Mouse (Mus musculus) MEL (cell line): Measurements from ENCODE around the gene Agbl3. TPM values are rescaled to one million over a fixed set of nuclear protein-coding genes. Genes with fewer than 3 reads are reported as not detected.
A peak's percentile ranks its signal among the peaks of the same experiment; 100 is the strongest.

Experiments
- DNase-seq: peaks from one replicate; pipeline ENCODE4 v3.0.0; 2011; ENCODE audit warnings: low read depth, low spot score
- H3K27ac ChIP-seq: 2 replicates; pipeline ENCODE4 v1.5.1; 2012; ENCODE audit warnings: low read depth, mild to moderate bottlenecking, control low read depth, low read length, moderate library complexity; ENCODE audit not compliant: control insufficient read depth
- H3K27me3 ChIP-seq, 2 experiments: fragments of 150-350 bp in 1 of 2; sonication (generic) in 1 of 2; 2 replicates each; pipeline ENCODE4 v1.6.1; 2012; ENCODE audit warnings: low read length in 2 of 2, mild to moderate bottlenecking in 2 of 2, improper control_type of control experiment in 1 of 2, moderate library complexity in 1 of 2; ENCODE audit not compliant: insufficient read depth in 2 of 2, control insufficient read depth in 1 of 2
- H3K36me3 ChIP-seq, 2 experiments: 2 replicates each; pipeline ENCODE4 v1.6.1; 2012 to 2014; ENCODE audit warnings: low read length in 2 of 2, improper control_type of control experiment in 1 of 2, inconsistent platforms in 1 of 2, mild to moderate bottlenecking in 1 of 2; ENCODE audit not compliant: insufficient read depth in 2 of 2, control insufficient read depth in 1 of 2
- H3K4me1 ChIP-seq, 2 experiments: fragments of 150-350 bp in 1 of 2; sonication (generic) in 1 of 2; 2 replicates each; pipeline ENCODE4 v1.6.1; 2012; ENCODE audit warnings: low read length in 2 of 2, improper control_type of control experiment in 1 of 2, mild to moderate bottlenecking in 1 of 2; ENCODE audit not compliant: insufficient read depth in 2 of 2, control insufficient read depth in 1 of 2
- H3K4me3 ChIP-seq, 2 experiments: fragments of 150-350 bp in 1 of 2; sonication (generic) in 1 of 2; 2 replicates each; pipeline ENCODE4 v1.5.1; 2012; ENCODE audit warnings: low read depth in 2 of 2, low read length in 2 of 2, mild to moderate bottlenecking in 2 of 2, moderate library complexity in 2 of 2, control low read depth in 1 of 2, improper control_type of control experiment in 1 of 2; ENCODE audit not compliant: control insufficient read depth in 1 of 2, insufficient read depth in 1 of 2
- H3K79me2 ChIP-seq: 2 replicates; pipeline ENCODE4 v1.6.1; 2012; ENCODE audit warnings: mild to moderate bottlenecking, low read length, moderate library complexity; ENCODE audit not compliant: control insufficient read depth, poor library complexity, insufficient read depth
- H3K9ac ChIP-seq: 2 replicates; pipeline ENCODE4 v1.6.1; 2012; ENCODE audit warnings: low read depth, mild to moderate bottlenecking, control low read depth, low read length, moderate library complexity; ENCODE audit not compliant: control insufficient read depth, poor library complexity, severe bottlenecking
- H3K9me3 ChIP-seq: fragments of 150-350 bp; sonication (generic); replicated peaks from 2 replicates; pipeline ENCODE4 v1.6.1; 2012; ENCODE audit warnings: mild to moderate bottlenecking, low read length, improper control_type of control experiment, moderate library complexity; ENCODE audit not compliant: insufficient read depth
- CHD1 ChIP-seq: IDR thresholded peaks from 2 replicates; pipeline ENCODE4 v1.6.1; 2012; ENCODE audit warnings: low read depth, mild to moderate bottlenecking, inconsistent platforms, low read length, improper control_type of control experiment
- CHD2 ChIP-seq: IDR thresholded peaks from 2 replicates; pipeline ENCODE4 v1.6.1; 2011; ENCODE audit warnings: low read length, improper control_type of control experiment
- E2F4 ChIP-seq: IDR thresholded peaks from 2 replicates; pipeline ENCODE4 v1.6.1; 2011; ENCODE audit warnings: low read depth, low read length, improper control_type of control experiment, borderline replicate concordance
- EP300 ChIP-seq, 2 experiments: IDR thresholded peaks; 2 replicates each; pipeline ENCODE4 v1.6.1; 2011; ENCODE audit warnings: improper control_type of control experiment in 2 of 2, low read length in 2 of 2, low read depth in 1 of 2, mild to moderate bottlenecking in 1 of 2
- ETS1 ChIP-seq: IDR thresholded peaks from 2 replicates; pipeline ENCODE4 v1.6.1; 2012; ENCODE audit warnings: low read depth, mild to moderate bottlenecking, inconsistent platforms, low read length, improper control_type of control experiment, moderate library complexity
- GATA1 ChIP-seq: IDR thresholded peaks from 2 replicates; pipeline ENCODE4 v1.6.1; 2011; ENCODE audit warnings: low read depth, low read length, improper control_type of control experiment
- HCFC1 ChIP-seq: IDR thresholded peaks from 2 replicates; pipeline ENCODE4 v1.6.1; 2012; ENCODE audit warnings: low read depth, mild to moderate bottlenecking, inconsistent platforms, low read length, improper control_type of control experiment, moderate library complexity
- JUND ChIP-seq: IDR thresholded peaks from 2 replicates; pipeline ENCODE4 v1.6.1; 2011; ENCODE audit warnings: low read depth, mild to moderate bottlenecking, improper control_type of control experiment, low read length
- MXI1 ChIP-seq: IDR thresholded peaks from 2 replicates; pipeline ENCODE4 v1.6.1; 2011; ENCODE audit warnings: mild to moderate bottlenecking, low read depth, low read length, improper control_type of control experiment
- MYB ChIP-seq: IDR thresholded peaks from 2 replicates; pipeline ENCODE4 v1.6.1; 2011; ENCODE audit warnings: mild to moderate bottlenecking, low read depth, low read length, improper control_type of control experiment
- NELFE ChIP-seq: IDR thresholded peaks from 2 replicates; pipeline ENCODE4 v1.6.1; 2011; ENCODE audit warnings: low read depth, low read length, improper control_type of control experiment
- NRF1 ChIP-seq: IDR thresholded peaks from 2 replicates; pipeline ENCODE4 v1.6.1; 2014; ENCODE audit warnings: low read depth, mild to moderate bottlenecking, inconsistent platforms, low read length, improper control_type of control experiment, moderate library complexity; ENCODE audit not compliant: poor library complexity, insufficient read depth, severe bottlenecking
- POLR2A ChIP-seq, 2 experiments: IDR thresholded peaks; 2 replicates each; pipeline ENCODE4 v1.6.1; 2011 to 2012; ENCODE audit warnings: low read length in 2 of 2, mild to moderate bottlenecking in 2 of 2, control low read depth in 1 of 2, improper control_type of control experiment in 1 of 2, low read depth in 1 of 2, moderate library complexity in 1 of 2; ENCODE audit not compliant: control insufficient read depth in 1 of 2, insufficient read depth in 1 of 2, poor library complexity in 1 of 2
- SMC3 ChIP-seq: IDR thresholded peaks from 2 replicates; pipeline ENCODE4 v1.6.1; 2011; ENCODE audit warnings: low read depth, low read length, improper control_type of control experiment
- TAL1 ChIP-seq: IDR thresholded peaks from 2 replicates; pipeline ENCODE4 v1.6.1; 2012; ENCODE audit warnings: mild to moderate bottlenecking, inconsistent platforms, low read length, moderate library complexity, mixed read lengths
- UBTF ChIP-seq: IDR thresholded peaks from 2 replicates; pipeline ENCODE4 v1.6.1; 2012; ENCODE audit warnings: low read depth, mild to moderate bottlenecking, inconsistent platforms, low read length, improper control_type of control experiment, moderate library complexity, borderline replicate concordance; ENCODE audit not compliant: insufficient read depth
- USF1 ChIP-seq: IDR thresholded peaks from 2 replicates; pipeline ENCODE4 v1.6.1; 2014; ENCODE audit warnings: low read depth, mild to moderate bottlenecking, inconsistent platforms, low read length, improper control_type of control experiment, moderate library complexity
- USF2 ChIP-seq, 2 experiments: IDR thresholded peaks; 2 replicates each; pipeline ENCODE4 v1.6.1; 2011 to 2012; ENCODE audit warnings: improper control_type of control experiment in 2 of 2, low read length in 2 of 2, borderline replicate concordance in 1 of 2, inconsistent platforms in 1 of 2, low read depth in 1 of 2, mild to moderate bottlenecking in 1 of 2; ENCODE audit not compliant: insufficient read depth in 1 of 2
- ZMIZ1 ChIP-seq: IDR thresholded peaks from 2 replicates; pipeline ENCODE4 v1.6.1; 2012; ENCODE audit warnings: low read depth, mild to moderate bottlenecking, inconsistent platforms, low read length, improper control_type of control experiment, moderate library complexity
- polyA plus RNA-seq, 2 experiments: library from polyadenylated mRNA; stranded (reverse) in 1 of 2; unstranded in 1 of 2; fragments of >175 nt in 1 of 2; fragments of >200 nt in 1 of 2; gene quantifications; 2 replicates each; pipeline versions ENCODE4 v1.2.1 to v1.2.4; 2012; ENCODE audit warnings: low replicate concordance in 2 of 2, low read depth in 1 of 2; ENCODE audit not compliant: insufficient read length in 2 of 2, insufficient read depth in 1 of 2, missing spikeins in 1 of 2
- total RNA-seq: library from RNA; depleted of rRNA; stranded (reverse); fragments of 300-350 nt; gene quantifications from 2 replicates; pipeline ENCODE4 v1.2.3, GENCODE M21; 2012

Agbl3 gene
- total and polyA plus RNA-seq, 3 experiments, result 1.3 TPM; not detected in 2

GRCm38 (mm10) chr6:34869225-34869915, 89.1 kb downstream of the Agbl3 start (continued):
- TF ChIP-seq MXI1, result peak; percentile 70
- no peak for TF ChIP-seq E2F4
- peak; percentile 61 for TF ChIP-seq NELFE
- no peak for TF ChIP-seq UBTF
- TF ChIP-seq EP300 (IDR thresholded peaks at IDR 0.05; ENCODE audit: low read depth in 1 of 2, low read length in 2 of 2), result peak; percentile 93 to 95
- no peak for TF ChIP-seq USF2 (IDR thresholded peaks at IDR 0.05; ENCODE audit: borderline replicate concordance in 1 of 2, insufficient read depth in 1 of 2, low read depth in 1 of 2, low read length in 2 of 2)
- TF ChIP-seq NRF1, result no peak
- TF ChIP-seq GATA1, result peak; percentile 93
- TF ChIP-seq POLR2A (IDR thresholded peaks at IDR 0.05; ENCODE audit: control insufficient read depth in 1 of 2, insufficient read depth in 1 of 2, low read depth in 1 of 2, low read length in 2 of 2, poor library complexity in 1 of 2), result peak in 1 of 2 experiments; percentile 84; a peak in 3 of 4 replicates
- TF ChIP-seq ETS1, result peak; percentile 98
- peak; percentile 50 for TF ChIP-seq MYB
- TF ChIP-seq TAL1, result no peak; the same call in 1 of the 2 replicates
- TF ChIP-seq ZMIZ1, result peak; percentile 74
- peak; percentile 72; the same call in 1 of the 2 replicates for TF ChIP-seq CHD1

DNA sequence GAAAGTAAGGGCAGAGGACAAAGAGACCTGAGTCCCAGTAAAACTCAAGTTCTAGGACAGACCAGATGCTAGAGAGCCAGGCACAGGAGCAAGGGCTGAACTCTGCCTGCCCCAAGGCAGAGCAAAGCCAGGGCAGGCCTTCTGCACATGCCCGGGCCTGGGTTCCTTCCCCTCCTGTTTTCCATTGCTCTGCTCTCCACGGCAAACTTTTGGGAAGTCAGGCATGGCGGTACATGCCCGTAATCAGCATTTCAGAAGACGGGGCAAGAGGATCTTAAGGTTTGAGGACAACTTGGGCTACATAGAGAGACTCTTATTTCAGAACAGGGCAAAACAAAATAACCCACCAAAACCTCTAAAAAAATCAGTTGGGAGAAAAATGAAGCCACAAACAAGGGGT, 89.9 kb downstream of the Agbl3 start:
- peak overlapping the region; percentile 71 for H3K9ac ChIP-seq
- no peak for TF ChIP-seq USF2 (IDR thresholded peaks at IDR 0.05; ENCODE audit: borderline replicate concordance in 1 of 2, insufficient read depth in 1 of 2, low read depth in 1 of 2, low read length in 2 of 2)
- peak; percentile 44; the same call in 1 of the 2 replicates for TF ChIP-seq NRF1
- H3K4me3 ChIP-seq, result peak overlapping the region; percentile 4 to 40; a peak in 3 of 4 replicates

DNA sequence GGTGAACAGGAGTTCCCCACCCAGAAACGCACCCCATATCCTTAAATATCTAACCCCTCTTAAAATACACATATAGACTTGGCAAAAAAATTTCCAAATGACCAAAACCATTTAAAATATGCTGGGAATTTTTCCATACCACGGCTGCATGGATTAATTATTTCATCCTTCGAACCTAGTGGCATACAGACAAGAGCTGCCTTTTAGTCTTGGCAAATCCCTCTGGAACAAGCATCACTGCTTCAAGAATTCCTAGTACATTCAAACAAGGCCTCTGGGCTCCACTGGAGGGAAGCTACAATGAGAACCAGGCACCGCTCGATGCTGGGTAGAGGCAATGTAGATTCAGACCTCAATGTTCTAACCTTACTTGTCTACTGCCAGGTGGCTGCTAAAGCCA, 90.5 kb downstream of the Agbl3 start:
- Histone ChIP-seq H3K36me3 (peaks cover 0 to 54% of the 10 kb centered on the region in 2 experiments; a peak in 2 of 4 replicates), H3K9me3 (no peaks in the 10 kb centered on the region), H3K9ac (peak overlapping the region; percentile 71), H3K79me2 (peaks cover 7% of the 10 kb centered on the region; the same call in 1 of the 2 replicates), H3K27ac (peak overlapping the region; percentile 95), H3K4me1 (peaks cover 18 to 68% of the 10 kb centered on the region in 2 experiments), H3K27me3 (no peaks in the 10 kb centered on the region), H3K4me3 (no peak overlapping the region; a peak in 1 of 4 replicates)
- TF ChIP-seq POLR2A (IDR thresholded peaks at IDR 0.05; ENCODE audit: control insufficient read depth in 1 of 2, insufficient read depth in 1 of 2, low read depth in 1 of 2, low read length in 2 of 2, poor library complexity in 1 of 2) (no peak), USF1 (no peak), EP300 (IDR thresholded peaks at IDR 0.05; ENCODE audit: low read depth in 1 of 2, low read length in 2 of 2) (no peak), HCFC1 (no peak), JUND (no peak), SMC3 (no peak), CHD2 (no peak)
- no peak for DNase-seq

More for the DNA sequence above, 89.9 kb downstream of the Agbl3 start:
- Histone ChIP-seq H3K27me3 (no peaks in the 10 kb centered on the region), H3K36me3 (peaks cover 0 to 57% of the 10 kb centered on the region in 2 experiments; a peak in 2 of 4 replicates), H3K4me1 (peaks cover 19 to 68% of the 10 kb centered on the region in 2 experiments), H3K27ac (peak overlapping the region; percentile 95), H3K79me2 (peaks cover 3% of the 10 kb centered on the region; the same call in 1 of the 2 replicates), H3K9me3 (no peaks in the 10 kb centered on the region)
- DNase-seq, result peak; percentile 54
